Mouse (Mus musculus) megakaryocyte-erythroid progenitor cell, adult 5-6 weeks (primary cell): Measurements from ENCODE around the gene Dcun1d2. TPM values are rescaled to one million over a fixed set of nuclear protein-coding genes. Genes with fewer than 3 reads are reported as not detected.

Experiments
- ATAC-seq: replicated peaks from 2 replicates; pipeline ENCODE4 v1.8.0; 2016; ENCODE audit warnings: mild to moderate bottlenecking, inconsistent platforms; ENCODE audit not compliant: severe bottlenecking, poor library complexity, low FRiP score, low TSS enrichment
- total RNA-seq, 2 experiments: library from RNA; stranded (forward) in 1 of 2; stranded (reverse) in 1 of 2; fragments of 200-1000, 215-1000 nt in 1 of 2; fragments of >200 nt in 1 of 2; fragmentation: Nextera tagmentation in 1 of 2; gene quantifications; 2 replicates each; pipeline ENCODE4 v1.2.3; 2014 to 2017

Gene Dcun1d2
- total RNA-seq, 2 experiments from 2014 or later: 19.0 to 19.3 TPM

DNA sequence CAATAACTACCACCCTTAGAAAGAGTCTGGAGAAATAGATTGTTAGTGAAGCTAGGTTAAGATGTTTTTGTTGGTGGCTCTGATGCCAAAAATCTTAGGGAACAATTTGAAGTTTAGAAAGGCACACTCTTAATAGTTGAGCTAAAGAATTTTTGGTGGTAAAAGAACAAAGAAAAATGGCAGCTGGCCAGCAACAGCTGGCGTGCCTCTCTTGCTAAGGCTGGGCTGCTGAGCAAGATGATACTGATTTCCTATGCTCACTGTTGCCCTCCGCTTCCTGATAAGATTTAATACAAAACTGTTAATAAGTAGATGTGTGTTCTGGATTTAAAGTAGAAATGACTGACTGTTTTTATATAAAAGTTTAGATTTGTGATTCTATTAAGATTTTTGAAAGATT lies 20.4 kb downstream of the Dcun1d2 start:
- no peak for ATAC-seq

DNA sequence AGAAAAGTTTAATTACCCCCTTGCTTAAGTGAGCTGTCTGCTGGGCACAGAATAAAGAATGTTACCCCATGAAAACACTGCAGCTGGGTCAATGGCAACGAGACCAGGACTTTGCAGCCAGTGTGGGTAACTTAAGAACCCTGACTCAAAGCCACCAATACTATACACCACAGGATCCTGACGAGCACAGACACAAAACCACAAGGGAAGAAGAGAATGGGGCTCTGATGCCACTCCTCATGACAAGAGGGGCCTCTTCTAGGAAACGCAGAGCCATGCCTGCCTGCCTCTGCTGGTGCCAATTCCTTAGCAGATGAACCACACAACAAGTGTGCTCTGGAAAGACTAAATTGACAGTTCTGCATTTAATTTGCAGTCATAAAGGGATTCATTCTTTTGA lies 24.6 kb downstream of the Dcun1d2 start:
- no peak for ATAC-seq

DNA sequence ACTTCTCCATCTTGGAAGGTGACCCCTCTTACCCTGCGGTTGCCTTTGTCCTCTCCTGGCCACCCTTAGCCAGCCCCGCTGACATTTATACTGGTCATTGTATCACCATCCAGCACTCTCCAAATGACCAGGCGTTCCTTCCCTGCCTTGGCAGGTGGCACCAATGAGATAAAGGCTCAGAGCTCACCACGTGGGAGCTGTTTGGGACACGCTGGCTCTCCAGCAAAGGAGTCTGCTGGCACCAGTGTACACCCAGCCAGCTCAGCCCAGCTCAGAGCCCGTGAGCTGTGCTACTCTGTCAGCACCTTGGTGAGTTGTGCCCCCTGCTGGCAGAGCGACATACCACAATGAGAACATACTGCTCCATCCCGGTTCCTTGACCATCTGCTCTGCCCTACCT lies 33.9 kb downstream of the Dcun1d2 start, which contains the start of gene Adprhl1:
Gene Adprhl1 (minus strand): TSS at position 144 of the 400 bp plus-strand sequence.
- ATAC-seq: peak; percentile 83

DNA sequence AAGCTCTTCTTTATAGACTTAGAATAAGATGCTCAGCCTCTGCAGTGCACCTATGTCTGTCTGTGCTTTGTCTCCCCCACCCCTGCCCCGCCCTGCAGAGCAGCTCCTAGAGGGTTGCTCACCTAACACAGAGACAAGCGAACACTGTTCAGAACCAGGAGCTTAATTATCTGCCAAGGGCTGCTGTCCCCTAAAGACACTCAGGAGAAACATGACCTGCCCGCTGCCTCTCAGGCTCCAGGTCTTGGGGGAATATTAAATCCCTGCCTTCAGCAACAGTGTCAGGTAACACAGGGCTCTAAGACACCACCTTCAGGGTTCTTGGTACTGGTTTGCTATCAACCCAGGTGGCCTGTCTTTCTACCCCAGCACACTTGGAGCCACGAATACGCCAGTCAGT lies 34.5 kb downstream of the Dcun1d2 start:
- no peak for ATAC-seq

DNA sequence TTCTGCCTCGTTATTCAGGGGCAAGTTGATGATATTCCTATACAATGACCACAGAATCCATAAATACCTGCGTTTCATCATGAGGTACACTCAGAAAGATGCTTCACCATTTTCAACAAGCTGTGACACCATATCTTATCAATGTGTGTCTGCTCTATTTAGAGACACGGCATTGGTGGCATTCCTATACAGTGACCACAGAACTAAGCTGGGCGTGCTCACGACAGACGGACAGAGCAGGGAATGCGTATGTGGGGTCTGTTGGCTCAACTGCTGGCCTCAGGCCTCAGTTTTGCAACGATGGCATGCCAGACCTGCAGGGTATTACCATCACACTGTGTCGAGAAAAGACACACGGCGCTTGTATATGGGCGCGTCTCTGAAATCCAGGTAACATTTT lies 35.1 kb downstream of the Dcun1d2 start:
- ATAC-seq: no peak

DNA sequence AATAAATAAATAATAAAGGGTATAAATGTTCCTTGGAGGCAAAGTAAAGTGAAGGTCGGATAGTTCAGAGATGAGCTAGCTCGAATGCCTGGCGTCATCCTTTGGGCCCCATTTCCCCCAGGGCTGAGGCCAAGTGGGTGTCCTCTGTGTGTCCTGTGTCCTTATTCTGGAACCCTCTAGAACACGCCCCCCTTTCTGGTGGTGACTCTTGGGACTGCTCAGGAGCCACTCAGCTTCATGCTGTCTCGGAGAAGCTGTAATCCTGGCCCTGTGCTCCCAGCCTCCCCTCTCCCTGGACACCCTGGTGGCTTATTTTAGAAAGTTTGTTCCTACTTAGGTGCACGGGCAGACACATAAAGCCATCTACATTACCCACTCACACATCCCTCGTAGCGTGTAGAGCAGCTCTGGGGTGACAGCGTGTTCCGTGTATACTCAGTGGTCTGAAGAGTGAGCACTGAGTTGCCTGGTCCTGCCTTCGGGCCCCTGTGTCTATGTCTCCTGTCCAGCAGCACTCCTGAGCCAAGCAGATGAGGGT lies 43.5 kb downstream of the Dcun1d2 start:
- ATAC-seq: no peak

DNA sequence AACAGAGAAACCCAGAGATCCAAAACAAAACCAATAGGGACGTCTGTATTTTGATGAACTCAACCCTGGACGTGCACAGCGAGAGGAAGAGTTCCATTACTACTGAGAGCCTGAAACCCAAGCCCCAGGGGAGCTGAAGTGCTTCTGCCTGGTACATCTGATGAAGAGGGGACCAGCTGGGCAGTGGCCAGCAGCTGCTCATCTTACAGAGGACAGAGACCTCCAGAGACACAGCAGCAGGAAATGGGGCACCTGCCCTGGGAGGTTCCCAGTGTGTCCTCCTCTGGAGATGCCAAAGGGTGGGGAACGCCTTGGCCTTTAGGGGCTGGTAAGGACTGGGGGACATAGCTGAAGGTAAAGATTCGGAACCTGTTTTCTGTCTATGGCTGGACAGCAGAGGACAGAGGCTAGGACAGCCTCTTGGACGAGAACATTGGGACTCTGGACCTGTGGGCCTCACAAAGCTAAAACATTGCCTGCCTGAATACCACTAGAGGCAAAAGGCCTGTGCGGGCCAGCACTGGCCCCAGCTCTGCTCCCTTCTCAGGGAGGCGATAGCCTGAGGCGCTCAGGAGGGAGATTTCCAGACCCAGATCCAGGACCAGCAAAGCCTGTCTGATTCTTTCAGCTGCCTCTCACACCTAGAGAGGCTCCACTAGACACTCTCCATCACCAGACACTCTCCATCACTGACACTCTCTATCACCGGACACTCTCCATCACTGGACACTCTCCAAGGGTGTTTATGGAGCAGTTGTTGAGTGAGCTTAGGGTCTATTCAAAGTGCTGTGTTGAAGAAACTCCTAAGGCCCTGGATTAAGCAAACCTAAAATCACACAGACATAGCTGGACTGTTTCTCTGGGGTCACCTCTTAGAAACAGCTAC lies 44.7 kb downstream of the Dcun1d2 start:
- no peak for ATAC-seq

DNA sequence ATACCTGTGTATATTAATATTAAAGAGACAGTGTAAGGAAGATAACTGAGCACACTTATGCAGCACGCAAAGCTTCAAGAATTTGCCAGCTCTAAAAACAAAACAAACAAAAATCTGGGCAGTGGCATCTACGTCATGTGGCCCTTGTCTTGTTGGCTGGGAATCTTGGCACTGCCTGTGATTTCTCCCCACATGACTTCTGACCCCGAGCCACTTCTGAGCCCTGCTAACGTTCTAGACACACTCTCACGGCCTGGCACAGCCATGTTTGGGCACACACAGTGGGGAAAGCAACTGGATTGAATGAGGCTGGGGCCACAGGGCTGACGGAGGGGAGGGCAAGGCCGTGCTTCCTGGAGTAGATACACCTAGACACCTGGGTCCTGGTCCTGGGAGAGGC lies 47.2 kb downstream of the Dcun1d2 start:
- no peak for ATAC-seq

DNA sequence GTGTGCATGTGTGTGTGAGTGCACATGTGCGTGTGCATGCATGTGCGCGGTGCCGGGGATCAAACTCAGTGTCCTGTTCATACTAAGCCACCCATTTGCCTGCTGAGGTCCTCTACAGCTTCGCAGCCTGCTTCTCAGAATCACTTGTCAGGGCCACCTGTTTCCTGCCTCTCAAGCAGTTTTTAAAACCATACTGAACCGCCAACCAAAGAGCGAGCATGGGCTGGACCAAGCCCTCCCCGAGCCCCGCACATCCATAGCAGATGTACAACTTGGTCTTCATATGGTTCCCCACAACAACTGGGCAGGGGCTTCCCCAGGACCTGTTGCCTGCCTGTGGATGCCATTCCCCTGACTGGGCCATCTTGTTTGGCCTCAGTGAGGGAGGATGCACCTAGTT lies 47.9 kb downstream of the Dcun1d2 start:
- no peak for ATAC-seq

DNA sequence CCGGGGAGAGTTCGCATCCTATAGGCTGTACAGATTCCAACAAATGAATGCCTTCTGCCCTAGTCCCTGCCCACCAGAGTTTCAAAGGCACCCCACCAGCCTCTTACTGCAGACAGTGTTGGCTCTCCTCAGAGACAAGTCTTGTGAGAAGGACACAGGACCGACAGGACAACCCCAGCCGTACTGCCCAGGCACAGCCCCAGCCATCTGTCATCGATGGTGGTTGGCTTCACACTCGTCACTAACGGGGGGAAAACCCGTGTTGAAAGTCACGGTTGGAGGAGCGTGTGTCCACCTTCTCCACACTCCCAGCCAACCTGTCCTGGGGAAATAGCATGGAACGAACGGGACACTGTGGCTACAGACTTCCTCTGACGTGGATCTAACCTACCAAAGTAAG lies 53.1 kb downstream of the Dcun1d2 start:
- ATAC-seq: no peak

DNA sequence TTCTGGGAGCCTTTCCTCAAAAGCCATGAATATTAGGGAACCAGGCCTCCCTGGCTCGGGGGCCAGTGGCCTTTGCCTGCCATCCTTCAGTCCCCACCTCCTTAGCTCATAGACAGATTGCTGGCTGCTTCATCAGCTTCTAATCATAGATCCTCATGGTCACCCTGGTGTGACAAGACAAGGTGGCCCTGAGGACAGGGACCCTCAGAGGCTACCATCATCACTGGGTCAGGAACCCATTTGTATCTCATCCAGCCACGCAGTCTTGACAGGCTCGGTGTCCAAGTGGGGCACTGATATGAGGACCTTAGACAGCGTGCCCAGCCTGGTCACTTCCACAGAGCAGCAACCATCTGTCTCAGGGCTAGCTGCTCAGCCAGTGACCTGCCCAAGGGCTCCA lies 57.5 kb downstream of the Dcun1d2 start:
- no peak for ATAC-seq

DNA sequence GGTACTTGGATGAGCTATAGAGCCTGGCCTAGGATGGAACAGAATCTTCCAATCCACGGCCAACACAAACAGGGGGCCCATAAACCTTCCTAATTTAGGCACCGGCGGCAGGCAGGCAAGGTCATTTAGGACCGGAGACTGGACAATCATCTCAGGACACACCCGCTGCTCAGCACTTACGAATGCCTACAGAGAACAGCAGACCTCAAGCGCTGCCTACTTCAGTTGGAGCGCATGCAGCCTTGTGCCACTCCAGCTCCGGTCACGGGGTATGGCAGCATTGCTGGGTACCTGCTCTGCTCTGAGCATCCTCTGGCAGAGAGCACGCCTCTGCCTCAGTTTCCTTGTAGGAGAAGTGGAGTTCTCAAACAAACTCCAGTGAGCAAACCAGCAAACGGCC lies 58.1 kb downstream of the Dcun1d2 start:
- no peak for ATAC-seq

DNA sequence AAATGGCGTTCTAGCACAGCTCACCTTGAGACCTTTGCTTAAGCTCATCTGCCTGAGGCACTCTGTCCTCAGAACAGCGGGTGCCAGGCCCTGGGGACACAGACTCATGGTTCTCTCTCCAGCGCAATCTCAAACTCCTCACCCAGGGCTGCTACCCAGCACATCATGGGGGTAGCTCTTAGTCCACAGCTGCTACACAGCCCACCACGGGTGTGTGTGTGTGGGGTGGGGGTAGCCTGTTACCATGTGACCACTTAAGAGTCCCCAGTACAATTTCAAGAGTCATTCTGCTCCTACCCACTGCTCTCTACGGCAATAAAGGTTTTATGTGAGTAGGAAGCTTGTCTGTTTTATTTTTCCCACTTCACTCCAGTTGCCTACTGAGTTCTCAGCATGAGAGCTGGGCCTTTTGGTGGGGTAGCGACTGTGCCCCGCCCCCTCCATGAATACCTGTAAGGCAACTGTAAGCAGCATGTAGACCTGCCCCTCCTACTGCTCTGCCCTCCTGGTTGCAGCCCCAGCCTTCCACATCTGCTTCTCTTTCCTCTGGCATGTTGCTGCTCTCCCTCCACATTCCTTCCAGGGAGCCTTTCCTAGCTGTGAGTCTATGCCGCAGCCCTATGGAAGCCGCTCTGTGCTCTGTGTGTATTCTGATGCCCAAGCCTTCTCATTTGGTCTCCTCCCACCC lies 58.9 kb downstream of the Dcun1d2 start:
- no peak for ATAC-seq

DNA sequence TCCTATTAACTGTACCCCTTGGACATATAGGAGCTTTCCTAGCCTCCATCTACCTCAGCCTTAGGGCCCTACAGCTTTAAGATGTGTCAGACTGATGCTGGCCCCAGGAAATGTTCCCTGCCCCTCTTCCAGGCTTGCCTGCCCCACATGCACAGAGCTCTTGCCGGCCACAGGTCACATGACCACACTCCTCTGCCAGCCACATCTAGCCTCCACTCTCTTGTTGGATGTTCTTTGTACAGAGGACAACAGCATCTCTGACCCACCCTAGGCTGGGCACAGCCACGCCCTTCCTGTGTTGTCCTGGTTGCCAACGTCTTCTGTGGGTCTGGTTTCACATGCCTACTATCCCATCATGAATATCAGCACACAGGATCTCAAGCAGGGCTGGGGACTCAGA lies 60.7 kb downstream of the Dcun1d2 start:
- peak; percentile 26; the same call in 1 of the 2 replicates for ATAC-seq

DNA sequence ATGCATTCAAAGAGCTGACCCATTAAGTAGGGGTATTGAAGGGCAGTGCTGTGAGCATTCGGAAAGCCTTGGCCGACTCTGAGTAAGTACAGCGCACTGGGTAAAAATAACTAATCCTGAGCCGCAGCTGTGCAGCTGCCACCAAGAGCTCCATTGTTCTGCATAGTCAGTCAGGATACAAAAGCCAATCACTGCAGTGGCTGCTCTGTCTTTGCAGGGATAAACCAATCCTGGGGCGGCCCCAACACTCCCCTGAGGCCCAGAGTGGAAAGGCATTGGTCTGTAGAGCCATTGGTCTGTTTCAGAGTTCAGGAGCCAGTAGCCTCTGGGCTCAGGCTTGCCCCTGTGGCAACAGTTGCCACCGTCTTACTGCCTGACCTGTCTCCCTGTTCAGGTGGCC lies 61.6 kb downstream of the Dcun1d2 start:
- no peak for ATAC-seq

DNA sequence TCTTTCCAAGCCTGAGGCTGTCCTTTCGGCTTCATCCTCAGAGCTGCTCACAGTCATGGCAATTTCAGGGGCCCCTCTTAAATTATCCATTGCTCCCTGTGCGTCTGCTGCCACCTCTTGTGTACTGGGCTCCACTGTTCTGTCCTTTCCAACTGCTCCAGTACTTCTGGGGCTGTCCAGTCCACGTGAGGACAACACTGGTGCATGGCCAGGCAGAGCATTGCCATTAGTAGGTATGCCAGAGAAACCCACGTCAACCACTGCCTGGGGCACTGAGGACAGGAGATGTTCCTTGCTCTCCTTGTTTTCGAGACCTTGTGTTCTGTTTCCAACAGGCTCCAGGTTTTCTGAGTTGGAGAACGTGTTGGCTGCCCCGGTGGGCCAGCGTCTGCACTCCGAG lies 63.5 kb downstream of the Dcun1d2 start:
- ATAC-seq: no peak

DNA sequence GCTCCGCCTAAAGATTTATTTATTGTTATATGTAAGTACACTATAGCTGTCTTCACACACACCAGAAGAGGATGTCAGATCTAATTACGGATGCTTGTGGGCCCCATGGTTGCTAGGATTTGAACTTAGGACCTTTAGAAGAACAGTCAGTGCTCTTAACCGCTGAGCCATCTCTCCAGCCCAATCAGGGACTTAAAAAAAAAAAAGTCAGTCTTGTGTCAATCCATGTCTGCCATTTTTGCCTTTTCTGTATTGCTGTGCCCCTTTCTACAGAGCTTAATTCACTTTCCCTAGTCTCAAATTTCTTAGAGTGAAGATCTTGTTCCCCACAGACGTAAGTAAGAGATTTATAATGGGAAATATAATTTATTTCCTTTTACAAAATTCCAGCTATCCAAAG lies 69.5 kb downstream of the Dcun1d2 start:
- ATAC-seq: no peak

DNA sequence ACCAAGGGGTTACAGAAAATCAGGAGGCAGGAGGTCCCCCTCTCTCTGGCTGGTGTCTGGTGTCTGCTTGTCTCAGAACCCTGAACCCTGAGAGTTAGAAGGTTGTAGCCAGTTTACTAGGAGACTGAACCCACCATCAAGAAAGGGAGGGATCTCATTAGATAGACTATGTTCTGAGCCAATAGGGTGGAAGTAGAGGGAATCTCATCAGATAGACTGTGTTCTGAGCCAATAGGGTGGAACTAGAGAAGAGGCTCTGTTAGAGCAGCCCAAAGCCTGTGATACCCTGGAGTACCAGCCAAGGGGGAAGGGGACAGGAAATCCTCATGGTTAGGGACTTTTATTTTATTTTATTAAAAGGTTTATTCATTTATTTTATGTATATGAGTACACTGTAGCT lies 69.9 kb downstream of the Dcun1d2 start:
- ATAC-seq: 0 out of 2 replicates have a peak, but pooled peaks have one; percentile 25

DNA sequence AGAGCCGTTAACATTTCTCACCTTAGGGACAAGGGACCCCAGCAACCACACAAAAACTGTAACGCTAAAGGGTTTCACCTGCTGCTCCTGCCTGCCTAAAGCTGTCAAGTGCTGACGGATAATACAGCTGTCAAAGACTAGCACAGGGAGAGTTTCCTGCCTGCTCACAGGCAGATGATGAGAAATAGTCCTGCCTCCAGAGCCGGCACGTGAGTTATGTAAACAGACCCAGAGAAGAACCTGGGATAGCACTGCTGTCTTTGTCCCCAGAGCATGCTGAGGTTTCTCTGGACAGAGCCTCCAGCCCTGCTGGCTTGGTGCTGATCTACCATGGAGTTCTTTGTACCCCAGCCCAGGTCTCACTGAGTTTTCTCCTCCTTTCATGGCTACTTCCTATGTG lies 70.8 kb downstream of the Dcun1d2 start:
- ATAC-seq: no peak

DNA sequence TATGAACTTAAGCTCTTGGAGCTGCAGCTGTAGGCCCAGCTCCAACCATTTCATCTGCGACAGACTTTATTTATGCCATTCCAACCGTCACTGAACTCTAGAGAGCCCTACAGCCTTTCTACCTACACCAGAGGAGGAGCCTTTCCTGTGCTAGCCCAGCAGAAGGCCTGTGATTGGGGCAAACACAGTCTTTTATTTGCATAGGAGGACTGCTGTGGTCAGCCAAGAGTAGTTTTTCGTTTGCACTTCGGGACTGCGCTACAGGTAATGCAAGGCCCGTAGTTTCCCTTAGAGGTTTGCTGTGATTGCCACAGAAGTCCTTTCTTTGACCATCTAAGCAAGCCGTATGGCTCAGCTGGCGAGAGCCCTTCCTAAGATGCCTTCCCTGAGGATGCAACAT lies 71.5 kb downstream of the Dcun1d2 start:
- ATAC-seq: no peak
